Mouse (Mus musculus) MN1 (cell line): ENCODE measurements at regions not wholly inside any gene's neighbourhood (a gene's known extent, or its start where the extent isn't known, plus 50 kb on each side); places are given as distances from the start of the nearest gene placed in this dataset.
A peak's percentile ranks its signal among the peaks of the same experiment; 100 is the strongest.

Experiments used
- DNase-seq: peaks from one replicate; pipeline ENCODE4 v3.0.0-alpha.2; 2016; ENCODE audit warnings: low spot score

- DNase-seq = no peak
Measured at GRCm38 (mm10) chr13:102507226-102507625, 186.1 kb upstream of the Cd180 start.

- DNase-seq = no peak
Measured at GRCm38 (mm10) chr13:102507916-102508315, 185.4 kb upstream of the Cd180 start.

GRCm38 (mm10) chr13:102510733-102511279 lies 182.6 kb upstream of the Cd180 start:
- DNase-seq = no peak

GRCm38 (mm10) chr13:102518169-102518882 lies 175.0 kb upstream of the Cd180 start:
- no peak for DNase-seq

- DNase-seq = no peak
Measured at GRCm38 (mm10) chr13:102521427-102521826, 171.9 kb upstream of the Cd180 start.

- DNase-seq = no peak
Measured at GRCm38 (mm10) chr13:102522080-102522479, 171.3 kb upstream of the Cd180 start.

GRCm38 (mm10) chr13:102526621-102527140 lies 166.7 kb upstream of the Cd180 start:
- DNase-seq = no peak

- DNase-seq = peak; percentile 33
Measured at GRCm38 (mm10) chr13:102533784-102534183, 159.6 kb upstream of the Cd180 start.

GRCm38 (mm10) chr13:102537424-102538242 lies 155.7 kb upstream of the Cd180 start:
- peak; percentile 57 for DNase-seq

- DNase-seq = no peak
Measured at GRCm38 (mm10) chr13:102540436-102540835, 152.9 kb upstream of the Cd180 start.

- no peak for DNase-seq
Measured at GRCm38 (mm10) chr13:102544359-102545165, 148.8 kb upstream of the Cd180 start.

- DNase-seq = peak; percentile 92
Measured at GRCm38 (mm10) chr13:102545845-102546615, 147.3 kb upstream of the Cd180 start.

- DNase-seq = no peak
Measured at GRCm38 (mm10) chr13:102548252-102548651, 145.1 kb upstream of the Cd180 start.

- DNase-seq = no peak
Measured at GRCm38 (mm10) chr13:102566846-102567572, 126.3 kb upstream of the Cd180 start.

GRCm38 (mm10) chr13:102569580-102569979 lies 123.8 kb upstream of the Cd180 start:
- DNase-seq = no peak

- peak; percentile 66 for DNase-seq
Measured at GRCm38 (mm10) chr13:102570286-102570685, 123.1 kb upstream of the Cd180 start.

GRCm38 (mm10) chr13:102573286-102573921 lies 120.0 kb upstream of the Cd180 start:
- peak; percentile 81 for DNase-seq

GRCm38 (mm10) chr13:102576871-102577662 lies 116.3 kb upstream of the Cd180 start:
- no peak for DNase-seq

GRCm38 (mm10) chr13:102578811-102579210 lies 114.5 kb upstream of the Cd180 start:
- DNase-seq = no peak
